Mouse (Mus musculus) embryonic facial prominence, embryonic 11.5 days (tissue): ENCODE measurements around the gene Spata9. TPM values are rescaled to one million over a fixed set of nuclear protein-coding genes. Genes with fewer than 3 reads are reported as not detected.

Source experiments
- polyA plus RNA-seq: library from polyadenylated mRNA; unstranded; fragments of >200 nt; fragmentation: Nextera tagmentation; extraction: Ambion mirVana; gene quantifications from 2 replicates; pipeline ENCODE4 v1.2.1, GENCODE M21; 2014

Gene Spata9
- polyA plus RNA-seq, 1 experiment from 2014 or later: 0.66 TPM

Other genes with a start within 250 kb of the Spata9 start
- gene Glrx, start 127.3 kb upstream of the Spata9 start, polyA plus RNA-seq: 34.0 TPM in 2 replicates
- 78.4 and 88.5 TPM in 2 replicates for gene Rhobtb3, start 23.2 kb upstream of the Spata9 start, polyA plus RNA-seq
- gene Rfesd, start 51.6 kb downstream of the Spata9 start, polyA plus RNA-seq: 21.9 and 23.4 TPM in 2 replicates
- gene Gpr150, start 89.8 kb downstream of the Spata9 start, polyA plus RNA-seq: 0.43 and 0.47 TPM in 2 replicates
- gene Arsk, start 131.5 kb downstream of the Spata9 start, polyA plus RNA-seq: 6.8 and 8.1 TPM in 2 replicates
- 18.8 and 23.5 TPM in 2 replicates for gene Ttc37, start 131.6 kb downstream of the Spata9 start, polyA plus RNA-seq